Mouse (Mus musculus): Measurements from ENCODE around the gene Gm28038.

Gene Gm28038

DNA sequence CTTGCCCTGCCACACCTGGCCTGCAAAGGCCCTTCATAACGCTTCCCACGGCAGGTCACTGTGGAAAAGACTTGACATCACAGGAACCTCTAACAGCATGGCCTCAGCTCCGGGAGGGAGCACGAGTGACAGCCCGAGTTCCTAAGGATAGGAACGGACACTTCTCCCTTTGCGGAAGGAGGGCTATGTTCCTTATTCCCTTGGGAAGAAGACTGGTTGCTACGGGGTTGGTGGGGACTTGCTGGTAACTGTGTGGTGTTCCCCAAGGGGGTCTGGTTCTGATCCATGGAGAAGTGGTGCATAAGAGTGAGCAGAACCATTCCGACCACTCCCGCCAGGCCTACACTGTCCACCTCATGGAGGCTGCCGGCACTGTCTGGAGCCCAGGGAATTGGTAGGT is at the start of gene Gm28038:
Gene Gm28038, plus strand, starts transcription at position 301 of the 400 bp plus-strand sequence.
- no peak for DNase-seq (ENCODE audit: low spot score in 2 of 2)

DNA sequence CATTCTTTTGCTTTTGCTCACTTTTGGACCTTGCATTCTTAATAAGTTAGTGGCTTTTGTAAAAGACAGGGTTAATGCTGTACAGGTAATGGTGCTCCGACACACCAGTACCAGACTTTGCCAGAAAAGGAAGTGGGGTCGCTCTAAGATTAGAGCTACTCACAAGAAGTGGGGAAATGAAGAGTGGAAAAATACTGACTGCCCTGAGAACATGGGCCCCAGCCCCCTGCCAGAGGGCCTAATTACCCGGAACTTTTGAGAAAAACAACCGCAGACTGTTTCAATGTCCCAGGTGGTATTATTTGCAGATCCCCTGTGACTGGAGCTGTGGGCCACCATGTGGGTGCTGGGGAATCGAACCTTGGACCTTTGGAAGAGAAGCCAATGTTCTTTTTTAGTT is 45.2 kb upstream of the Gm28038 start:
- no peak for DNase-seq (ENCODE audit: low spot score in 2 of 2)

DNA sequence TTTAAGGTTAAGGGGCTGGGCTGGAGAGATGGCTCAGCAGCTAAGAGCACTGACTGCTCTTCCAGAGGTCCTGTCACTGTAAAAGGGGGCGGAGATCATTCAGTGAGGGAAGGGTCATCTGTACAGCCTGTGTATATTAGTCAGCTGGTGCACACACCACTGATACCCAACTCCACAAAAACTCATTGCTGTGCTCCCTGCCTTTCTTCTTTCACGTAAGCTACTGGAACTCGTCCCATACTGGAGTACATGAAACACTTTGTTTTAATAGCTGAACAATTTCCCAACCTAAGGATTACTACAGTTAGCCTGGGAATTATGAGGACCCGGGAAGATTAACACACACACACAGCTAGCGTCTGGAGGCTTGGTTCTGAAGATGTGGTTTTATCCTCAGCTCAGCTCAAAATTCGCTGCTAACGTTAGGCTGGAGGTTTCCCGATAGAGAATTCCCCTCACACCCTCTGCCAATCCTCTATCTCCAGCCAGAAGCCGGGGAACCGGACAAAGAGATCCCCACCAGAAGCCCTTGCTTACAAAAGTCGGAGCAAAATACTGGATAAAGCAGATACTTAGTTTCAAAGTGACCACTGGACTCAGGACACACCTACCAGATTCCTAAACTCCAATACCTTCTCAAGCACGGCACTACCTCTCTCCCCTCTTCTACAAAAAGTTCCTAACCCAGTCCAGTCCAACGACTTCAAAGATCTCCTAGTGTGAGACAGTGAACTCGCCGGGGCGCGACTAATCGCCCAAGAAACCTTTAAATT is 44.2 kb upstream of the Gm28038 start:
- no peak for DNase-seq (ENCODE audit: low spot score in 2 of 2)

DNA sequence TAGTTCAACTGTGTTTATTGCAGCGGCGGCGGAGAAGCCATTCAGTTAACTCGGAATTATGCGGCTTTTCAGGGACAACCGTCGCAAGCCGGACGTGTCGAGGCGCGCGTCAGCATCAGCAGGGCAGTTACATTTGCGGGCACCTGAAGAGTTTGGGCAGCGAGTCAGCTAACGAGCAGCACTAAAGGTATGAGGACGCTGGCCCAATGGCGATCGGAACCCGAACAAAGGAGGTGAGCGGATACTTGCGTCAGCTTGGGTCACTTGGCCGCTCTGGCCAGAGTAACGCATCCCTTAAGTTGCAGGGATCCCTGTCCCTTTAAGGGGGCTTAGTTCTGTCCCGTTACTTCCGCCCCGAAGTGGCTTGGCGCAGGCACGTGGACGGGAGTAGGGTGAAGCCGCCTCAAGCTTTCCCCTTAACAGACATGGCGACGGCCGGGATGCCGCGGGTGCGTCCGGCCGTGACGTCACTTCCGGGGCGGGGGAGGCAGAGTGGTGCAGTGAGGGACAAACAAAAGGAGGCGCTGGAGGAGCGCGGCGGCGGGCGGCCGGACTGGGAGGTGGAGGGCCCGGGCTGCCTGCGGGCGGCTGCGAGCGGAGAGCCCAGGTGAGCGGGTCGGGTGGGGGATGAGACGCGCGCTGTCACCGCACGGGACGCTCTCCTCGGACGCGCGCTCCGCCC is 43.5 kb upstream of the Gm28038 start, which contains the start of gene Lrrc8a:
Gene Lrrc8a, plus strand, starts transcription at position 517 of the 682 bp plus-strand sequence.
- peak; percentile 99 to 100 for DNase-seq (ENCODE audit: low spot score in 2 of 2)

DNA sequence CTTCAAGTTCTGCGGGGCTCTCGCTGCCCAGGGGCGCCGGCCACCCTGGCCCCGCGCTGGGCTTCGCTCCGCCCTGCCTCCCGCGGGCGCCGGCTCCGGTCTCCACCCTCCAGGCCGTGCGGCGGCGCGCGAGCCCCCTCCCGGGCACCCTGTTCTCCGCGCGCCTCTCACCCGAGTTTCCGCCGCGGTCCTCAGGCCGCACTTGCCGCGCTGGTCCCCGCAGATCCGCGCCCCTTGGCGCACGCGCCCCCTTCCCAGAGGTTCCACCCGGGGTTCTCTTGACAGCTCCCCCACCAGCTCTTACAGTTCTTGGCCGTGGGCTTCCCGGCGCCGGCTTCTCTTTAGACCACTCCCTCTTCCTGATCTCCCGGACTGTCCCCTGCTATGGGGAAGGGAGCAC is 43.0 kb upstream of the Gm28038 start:
- peak; percentile 50 to 57 for DNase-seq (ENCODE audit: low spot score in 2 of 2)

DNA sequence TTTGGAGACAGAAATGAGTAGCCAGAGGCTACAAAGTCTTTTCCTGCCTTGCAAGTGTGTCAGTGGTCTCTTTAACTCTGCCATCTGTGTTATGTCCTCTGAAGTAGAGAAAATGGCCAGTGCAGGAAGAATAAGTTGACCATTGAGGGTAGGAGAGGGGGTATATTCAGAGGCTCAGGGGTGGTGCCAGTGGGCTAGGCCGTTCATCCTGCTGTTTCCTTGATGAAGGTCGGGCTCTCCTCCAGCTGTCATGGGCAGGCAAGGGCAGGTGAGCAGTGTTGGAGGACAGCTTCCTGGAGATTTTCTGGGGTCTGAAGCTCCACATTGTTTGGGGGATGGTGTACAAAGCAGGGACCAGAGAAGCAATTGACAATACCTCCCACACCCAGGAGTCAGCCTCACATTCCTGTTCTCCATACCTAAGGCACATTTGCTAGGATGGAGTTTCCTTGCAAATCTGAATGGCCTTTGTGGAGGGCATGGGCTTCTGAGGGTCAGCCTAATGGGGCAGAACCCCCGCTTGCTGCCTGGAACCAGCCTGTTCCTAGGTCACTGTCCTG is 41.9 kb upstream of the Gm28038 start:
- DNase-seq (ENCODE audit: low spot score in 2 of 2): no peak

DNA sequence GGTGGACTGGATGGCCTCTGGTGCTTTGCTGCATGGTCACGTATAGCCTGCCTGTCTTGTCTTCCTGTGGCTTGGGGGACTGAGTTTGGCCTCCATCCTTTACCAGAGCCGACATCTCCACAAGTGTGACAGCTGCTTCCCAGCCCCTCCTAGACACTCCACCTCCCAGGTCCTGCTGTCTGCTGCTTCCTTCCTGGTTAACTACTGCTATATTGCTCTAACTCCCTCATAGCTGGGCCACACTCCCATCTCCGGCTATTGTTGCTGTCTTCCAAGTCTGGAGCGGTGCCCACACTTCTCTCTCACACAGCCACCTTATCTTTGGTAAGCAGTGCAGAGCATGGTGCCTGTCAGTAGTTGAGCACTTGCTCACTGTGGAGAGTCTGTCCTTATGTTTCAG is 41.1 kb upstream of the Gm28038 start:
- DNase-seq (ENCODE audit: low spot score in 2 of 2): peak in 1 of 2 experiments; percentile 28

DNA sequence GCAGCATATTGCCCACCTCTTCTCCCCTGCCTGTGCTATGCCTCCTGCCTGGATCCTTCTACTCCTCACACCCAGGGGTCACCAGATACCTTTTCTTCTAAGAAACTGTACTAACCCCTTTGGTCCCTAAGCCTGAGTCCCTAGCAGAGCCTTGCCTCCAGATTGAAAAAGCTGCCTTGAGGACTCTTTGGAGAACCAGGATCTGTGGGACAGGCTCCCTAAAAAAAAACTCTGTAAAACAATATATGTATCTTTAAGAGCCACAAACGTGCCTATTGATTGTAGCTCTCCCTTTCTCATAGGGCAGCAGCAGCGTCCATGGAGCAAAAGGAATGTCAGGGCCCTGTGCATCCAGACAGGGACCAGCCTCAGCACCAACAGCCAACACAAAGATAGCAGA is 40.6 kb upstream of the Gm28038 start, which contains the start of gene Gm28035:
Gene Gm28035, plus strand, starts transcription at position 301 of the 400 bp plus-strand sequence.
- no peak for DNase-seq (ENCODE audit: low spot score in 2 of 2)

DNA sequence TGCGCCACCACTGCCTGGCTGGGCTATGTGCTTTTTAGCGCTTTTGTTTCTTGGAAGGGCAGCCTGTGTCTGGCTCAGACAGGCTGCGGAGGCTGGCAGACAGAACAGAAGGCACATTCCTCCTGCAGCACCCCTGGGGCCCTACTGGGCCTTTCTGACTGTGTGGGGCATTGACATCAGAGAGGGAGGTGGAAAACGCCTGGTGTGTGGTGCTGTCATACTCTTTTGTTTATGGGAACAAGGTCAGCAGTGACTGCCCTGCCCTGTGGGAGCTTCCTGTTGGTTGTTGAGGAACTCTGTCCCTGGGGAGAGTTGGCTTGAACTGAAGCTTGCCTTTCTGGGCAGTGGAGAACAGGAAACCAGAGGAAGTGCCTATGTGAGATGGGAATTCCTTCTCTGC is 38.3 kb upstream of the Gm28038 start:
- no peak for DNase-seq (ENCODE audit: low spot score in 2 of 2)

DNA sequence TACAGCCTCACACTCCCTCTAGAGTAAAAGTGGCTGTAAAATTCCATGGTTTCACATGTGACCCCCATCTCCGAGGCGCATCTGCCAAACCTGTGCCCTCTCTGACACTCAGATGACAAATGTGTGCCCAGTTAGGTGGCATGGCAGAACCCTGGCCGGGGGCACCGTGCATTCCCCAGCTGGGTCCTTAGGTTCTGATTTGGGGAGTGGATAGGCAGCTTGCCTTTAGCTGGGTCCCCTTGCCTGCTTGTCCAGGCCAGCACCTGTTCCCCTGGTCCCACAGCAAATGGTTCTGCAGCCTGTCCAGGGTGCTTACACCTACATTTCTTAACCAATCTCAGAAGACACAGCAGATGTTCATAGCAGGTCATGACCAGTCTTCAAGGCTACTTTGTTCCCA is 37.5 kb upstream of the Gm28038 start:
- DNase-seq (ENCODE audit: low spot score in 2 of 2): no peak

DNA sequence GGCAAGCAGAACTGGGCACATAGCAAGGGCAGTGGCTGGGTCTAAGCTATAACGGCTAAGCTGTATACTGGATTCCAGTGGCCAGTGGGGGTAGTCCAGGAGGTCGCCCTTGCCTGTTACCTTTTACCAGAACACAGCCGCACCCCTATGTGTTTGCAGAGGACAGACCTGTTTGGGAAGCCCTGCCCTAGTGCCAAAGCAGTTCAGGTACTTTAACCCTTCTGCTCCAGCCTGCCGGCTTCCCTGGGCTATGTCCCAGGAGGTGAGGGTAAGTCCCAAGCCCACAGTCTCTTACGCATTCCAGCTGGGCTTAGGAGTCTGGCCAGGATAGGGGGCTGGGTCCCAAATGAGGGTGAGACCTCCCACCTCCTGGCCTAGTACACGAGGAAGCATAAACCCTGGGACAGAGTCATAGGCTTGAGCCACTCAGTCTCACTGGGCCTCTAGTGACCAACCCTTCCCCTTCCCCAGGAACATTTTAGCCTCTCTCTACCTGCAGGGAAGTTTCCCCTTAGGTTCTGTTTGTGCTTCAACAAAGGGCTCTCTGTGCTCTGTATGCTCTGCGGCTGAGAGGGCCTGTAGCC is 36.2 kb upstream of the Gm28038 start:
- no peak for DNase-seq (ENCODE audit: low spot score in 2 of 2)

DNA sequence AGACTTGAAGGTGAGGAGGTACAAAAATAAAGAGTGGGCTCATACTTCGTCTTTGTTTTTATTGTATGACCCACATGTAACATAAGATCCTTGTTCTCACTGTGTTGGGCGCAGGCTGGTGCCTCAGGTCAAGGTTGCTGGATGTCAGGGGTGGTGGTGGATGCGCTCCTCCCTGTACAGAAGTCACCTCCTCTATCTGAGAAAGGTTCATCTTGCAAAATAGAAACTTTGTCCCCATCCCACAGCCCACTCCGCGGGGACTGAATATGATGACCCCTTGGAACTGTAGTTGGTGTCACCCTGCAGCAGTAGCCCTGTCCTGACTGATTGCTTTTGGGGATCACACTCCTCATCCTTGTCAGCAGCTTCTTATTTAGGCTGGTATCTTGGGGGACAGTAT is 33.8 kb upstream of the Gm28038 start:
- DNase-seq (ENCODE audit: low spot score in 2 of 2): no peak

DNA sequence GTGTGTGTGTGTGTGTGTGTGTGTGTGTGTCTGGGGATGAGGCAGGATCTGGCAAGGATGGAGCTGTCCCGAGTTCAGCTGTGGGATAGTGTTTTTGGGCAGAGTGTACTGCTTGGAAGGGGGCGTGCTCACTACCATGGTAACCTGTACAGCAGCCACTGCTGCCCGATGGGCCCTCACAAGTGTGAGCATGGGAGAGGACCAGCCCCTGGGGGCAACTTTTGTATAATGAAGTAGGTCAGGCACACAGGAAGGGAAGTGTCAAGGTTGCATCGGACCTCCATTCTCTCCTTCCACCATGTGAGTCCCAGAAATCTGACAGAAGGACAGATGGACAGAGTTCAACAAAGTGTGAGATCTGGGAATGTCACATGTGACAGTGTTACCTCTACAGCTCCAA is 33.2 kb upstream of the Gm28038 start:
- DNase-seq (ENCODE audit: low spot score in 2 of 2): no peak

DNA sequence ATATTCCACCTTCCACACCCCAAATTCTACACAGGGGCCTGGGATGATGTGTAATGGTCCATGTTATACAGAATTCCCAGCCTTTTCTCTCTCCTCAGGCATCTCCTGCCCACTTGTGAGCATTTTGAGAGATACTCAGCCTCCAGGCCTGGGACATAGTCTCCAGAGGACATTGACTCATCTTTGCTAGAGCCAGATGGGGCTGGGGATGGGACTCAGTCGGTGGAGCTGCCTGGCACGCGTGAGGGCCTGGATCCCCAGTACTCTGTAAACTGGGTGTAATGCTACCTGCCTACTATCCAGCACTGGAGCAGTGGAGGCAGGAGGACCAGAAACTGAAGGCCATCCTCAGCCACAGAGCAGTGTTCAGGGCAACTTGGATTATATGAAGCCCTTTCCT is 31.7 kb upstream of the Gm28038 start:
- no peak for DNase-seq (ENCODE audit: low spot score in 2 of 2)

DNA sequence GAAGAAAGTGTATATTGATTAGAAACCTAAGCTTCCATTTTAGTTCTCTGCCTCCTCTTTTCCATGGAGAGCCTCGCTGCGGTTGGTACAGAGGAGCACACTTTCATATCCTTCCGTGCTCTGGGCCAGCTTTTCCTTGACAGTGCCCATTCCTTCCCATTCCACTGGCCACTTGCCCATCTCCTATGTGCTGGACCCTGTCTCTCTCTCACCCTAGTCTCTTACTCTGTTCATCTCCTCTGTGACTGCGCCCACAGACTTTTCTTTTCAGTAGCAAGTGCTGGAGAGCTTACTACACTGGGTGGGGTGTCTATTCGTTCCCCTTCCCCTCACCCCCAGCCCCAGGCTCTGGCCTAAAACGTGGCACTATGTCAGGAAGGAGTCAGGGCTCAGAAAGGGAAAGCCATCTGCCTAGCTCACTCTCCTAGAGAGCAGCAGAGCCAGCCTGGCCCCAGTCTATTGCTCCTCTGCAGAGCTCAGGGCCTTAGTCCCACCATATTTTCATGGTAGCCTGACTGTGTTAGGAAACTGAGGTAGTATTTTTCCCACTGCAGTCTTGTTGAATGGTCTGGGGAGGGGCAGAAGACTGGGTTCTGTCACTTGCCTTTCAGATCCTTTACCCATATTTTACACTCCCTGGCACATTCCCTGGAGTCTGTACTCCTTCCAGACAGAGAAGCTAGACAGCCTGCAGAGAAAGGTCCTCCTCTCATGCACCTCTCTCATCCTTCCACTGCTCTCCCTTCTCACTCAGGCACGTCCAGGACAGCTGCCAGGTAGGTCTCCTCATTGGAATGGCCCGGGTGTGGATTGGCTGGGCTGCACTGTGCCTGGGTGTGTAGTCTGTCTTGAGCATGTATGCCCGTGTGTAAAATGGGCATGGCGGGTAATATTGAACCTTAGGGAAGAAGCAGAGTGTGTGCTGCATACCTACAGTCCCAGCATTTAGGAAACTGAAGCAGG is 30.4 kb upstream of the Gm28038 start:
- no peak for DNase-seq (ENCODE audit: low spot score in 2 of 2)

DNA sequence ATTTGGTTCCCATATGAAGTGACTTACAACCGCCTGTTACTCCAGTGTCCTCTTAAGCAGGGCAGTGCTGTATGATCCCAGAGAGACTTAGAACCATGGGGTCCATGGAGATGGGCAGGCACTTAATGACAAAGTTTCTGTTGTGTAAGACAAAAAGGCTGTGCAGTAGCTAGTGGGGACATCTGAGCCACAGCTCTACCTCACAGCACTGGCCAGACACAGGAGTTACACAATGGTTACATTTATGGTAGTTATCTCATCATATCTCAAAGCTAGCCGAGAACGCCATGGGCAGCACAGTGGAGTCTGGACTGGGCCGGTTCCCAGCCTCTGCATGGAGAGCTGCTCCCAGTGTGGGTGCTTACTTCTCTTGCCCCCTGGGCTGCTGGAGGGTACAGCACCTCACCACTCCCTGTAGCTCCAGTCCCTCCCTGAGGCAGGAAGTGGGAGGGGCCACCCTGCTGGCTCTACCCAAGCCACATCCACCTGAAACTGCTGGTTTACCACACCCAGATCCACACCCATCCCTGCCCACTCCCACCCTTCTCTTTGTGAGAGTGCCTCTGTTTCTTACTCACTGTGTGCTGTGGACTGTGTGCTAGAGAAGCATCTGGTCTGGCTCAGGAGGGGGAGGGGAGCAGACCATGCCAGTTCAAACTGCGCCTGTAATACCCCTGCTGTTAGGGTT is 29.3 kb upstream of the Gm28038 start:
- DNase-seq (ENCODE audit: low spot score in 2 of 2): peak; percentile 44 to 50

DNA sequence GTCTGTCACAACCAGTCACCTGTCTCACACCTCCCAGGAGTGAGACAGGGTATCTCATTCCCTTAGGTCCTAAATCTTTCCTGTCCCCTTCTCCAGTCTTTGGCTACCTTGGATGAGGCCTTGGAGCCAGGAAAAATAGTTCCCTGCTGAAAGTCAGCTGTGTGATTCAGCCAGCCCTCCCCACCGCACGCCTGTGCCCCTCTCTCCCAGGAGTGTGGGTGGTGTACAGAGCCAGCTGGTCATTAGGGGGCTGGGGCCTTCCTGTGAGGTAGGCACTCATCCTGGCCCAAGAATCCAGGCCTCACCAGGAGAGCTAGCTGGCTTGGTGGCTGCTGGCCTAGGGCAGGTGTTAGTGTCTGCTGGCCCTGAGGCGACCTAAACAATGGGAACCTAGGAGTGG is 28.3 kb upstream of the Gm28038 start:
- DNase-seq (ENCODE audit: low spot score in 2 of 2): no peak

DNA sequence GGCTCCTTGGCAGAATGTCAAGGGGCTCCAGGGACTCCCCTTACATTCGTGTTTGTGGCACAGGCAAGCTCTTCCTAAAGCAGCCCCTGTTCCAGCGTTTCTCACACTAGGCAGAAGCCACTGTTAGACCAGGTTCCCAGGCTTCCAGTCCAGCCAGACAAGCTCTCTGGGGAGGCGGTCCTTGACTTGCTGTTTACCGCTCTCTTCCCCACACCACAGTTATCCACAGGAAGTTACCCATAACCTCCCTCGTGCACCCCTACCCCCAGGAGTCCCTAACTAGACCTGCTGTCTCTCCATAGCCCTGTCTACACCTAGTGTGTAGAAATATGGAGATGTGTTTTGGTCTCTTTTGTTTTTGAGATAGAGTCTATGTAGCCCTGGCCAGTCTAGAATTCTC is 27.0 kb upstream of the Gm28038 start:
- no peak for DNase-seq (ENCODE audit: low spot score in 2 of 2)

DNA sequence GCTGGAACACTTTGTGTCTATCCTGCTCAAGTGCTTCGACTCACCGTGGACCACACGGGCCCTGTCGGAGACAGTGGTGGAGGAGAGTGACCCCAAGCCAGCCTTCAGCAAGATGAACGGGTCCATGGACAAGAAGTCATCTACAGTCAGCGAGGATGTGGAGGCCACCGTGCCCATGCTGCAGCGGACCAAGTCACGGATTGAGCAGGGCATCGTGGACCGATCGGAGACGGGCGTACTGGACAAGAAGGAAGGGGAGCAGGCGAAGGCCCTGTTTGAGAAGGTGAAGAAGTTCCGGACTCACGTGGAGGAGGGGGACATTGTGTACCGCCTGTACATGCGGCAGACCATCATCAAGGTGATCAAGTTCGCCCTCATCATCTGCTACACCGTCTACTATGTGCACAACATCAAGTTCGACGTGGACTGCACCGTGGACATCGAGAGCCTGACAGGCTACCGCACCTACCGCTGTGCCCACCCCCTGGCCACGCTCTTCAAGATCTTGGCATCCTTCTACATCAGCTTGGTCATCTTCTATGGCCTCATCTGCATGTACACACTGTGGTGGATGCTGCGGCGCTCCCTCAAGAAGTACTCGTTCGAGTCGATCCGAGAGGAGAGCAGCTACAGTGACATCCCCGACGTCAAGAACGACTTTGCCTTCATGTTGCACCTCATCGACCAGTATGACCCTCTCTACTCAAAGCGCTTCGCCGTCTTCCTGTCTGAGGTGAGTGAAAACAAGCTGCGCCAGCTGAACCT is 25.0 kb upstream of the Gm28038 start:
- no peak for DNase-seq (ENCODE audit: low spot score in 2 of 2)
